Mouse (Mus musculus) CH12.LX (cell line): ENCODE measurements around the gene 4921539E11Rik. TPM values are rescaled to one million over a fixed set of nuclear protein-coding genes. Genes with fewer than 3 reads are reported as not detected.

ENCODE experiments used
- DNase-seq: peaks from one replicate; pipeline ENCODE4 v3.0.0-alpha.2; 2013; ENCODE audit errors: extremely low read depth
- H3K27ac ChIP-seq: 2 replicates; pipeline ENCODE4 v1.5.1; 2012; ENCODE audit warnings: low read depth, mild to moderate bottlenecking, control low read depth, moderate library complexity; ENCODE audit not compliant: insufficient read depth
- H3K27me3 ChIP-seq: replicated peaks from 2 replicates; pipeline ENCODE3; 2012; ENCODE audit warnings: inconsistent platforms
- H3K36me3 ChIP-seq, 2 experiments: replicated peaks in 1 of 2; 2 replicates each; pipeline versions ENCODE3 to v1.6.1; 2012; ENCODE audit warnings: inconsistent platforms in 1 of 2, low read length in 1 of 2, mild to moderate bottlenecking in 1 of 2, mixed read lengths in 1 of 2, moderate library complexity in 1 of 2; ENCODE audit not compliant: control insufficient read depth in 1 of 2, insufficient read depth in 1 of 2
- H3K4me1 ChIP-seq, 2 experiments: 2 replicates each; pipeline ENCODE4 v1.6.1; 2012; ENCODE audit warnings: inconsistent platforms in 1 of 2, moderate library complexity in 1 of 2; ENCODE audit not compliant: insufficient read depth in 2 of 2, control insufficient read depth in 1 of 2
- H3K4me2 ChIP-seq: 2 replicates; pipeline ENCODE4 v1.6.1; 2012; ENCODE audit warnings: low read depth, mild to moderate bottlenecking, control low read depth; ENCODE audit not compliant: poor library complexity, insufficient read depth, severe bottlenecking
- H3K4me3 ChIP-seq, 3 experiments: fragments of 150-350 bp in 1 of 3; sonication (generic) in 1 of 3; replicated peaks in 1 of 3; 2 replicates each; pipeline versions ENCODE3 to v1.5.1; 2011 to 2012; ENCODE audit warnings: low read depth in 2 of 3, low read length in 2 of 3, mild to moderate bottlenecking in 2 of 3, moderate library complexity in 2 of 3, control low read depth in 1 of 3, improper control_type of control experiment in 1 of 3, inconsistent platforms in 1 of 3, mixed read lengths in 1 of 3; ENCODE audit not compliant: poor library complexity in 1 of 3
- H3K79me2 ChIP-seq: replicated peaks from 2 replicates; pipeline ENCODE4 v1.6.1; 2012; ENCODE audit warnings: mild to moderate bottlenecking, moderate library complexity; ENCODE audit not compliant: control insufficient read depth, poor library complexity, insufficient read depth, severe bottlenecking; ENCODE audit errors: extremely low read depth
- H3K9ac ChIP-seq: 2 replicates; pipeline ENCODE4 v1.6.1; 2012; ENCODE audit warnings: low read depth, mild to moderate bottlenecking, control low read depth, moderate library complexity; ENCODE audit not compliant: insufficient read depth
- H3K9me3 ChIP-seq: replicated peaks from 2 replicates; pipeline ENCODE3; 2012; ENCODE audit warnings: low read length, inconsistent platforms, mixed read lengths
- BHLHE40 ChIP-seq: IDR thresholded peaks from 2 replicates; pipeline ENCODE4 v1.6.1; 2011; ENCODE audit warnings: mild to moderate bottlenecking, low read depth, low read length, improper control_type of control experiment
- CTCF ChIP-seq, 2 experiments: IDR thresholded peaks in 1 of 2; conservative IDR thresholded peaks in 1 of 2; 2 replicates each; pipeline ENCODE4 v1.5.1; 2011 to 2012; ENCODE audit warnings: low read depth in 2 of 2, low read length in 2 of 2, improper control_type of control experiment in 1 of 2, inconsistent platforms in 1 of 2, mild to moderate bottlenecking in 1 of 2, moderate library complexity in 1 of 2
- E2F4 ChIP-seq: IDR thresholded peaks from 2 replicates; pipeline ENCODE4 v1.6.1; 2011; ENCODE audit warnings: low read depth, low read length, improper control_type of control experiment; ENCODE audit not compliant: insufficient replicate concordance
- ELF1 ChIP-seq: IDR thresholded peaks from 2 replicates; pipeline ENCODE4 v1.6.1; 2014; ENCODE audit warnings: low read depth, mild to moderate bottlenecking, inconsistent platforms, low read length, improper control_type of control experiment
- EP300 ChIP-seq: IDR thresholded peaks from 2 replicates; pipeline ENCODE4 v1.6.1; 2011; ENCODE audit warnings: low read length, improper control_type of control experiment
- ETS1 ChIP-seq: conservative IDR thresholded peaks from 2 replicates; pipeline ENCODE4 v1.6.1; 2012; ENCODE audit warnings: low read depth, mild to moderate bottlenecking, inconsistent platforms, low read length, improper control_type of control experiment, moderate library complexity
- GABPA ChIP-seq: IDR thresholded peaks from 2 replicates; pipeline ENCODE4 v1.6.1; 2012; ENCODE audit warnings: low read depth, low read length, improper control_type of control experiment, inconsistent platforms; ENCODE audit not compliant: insufficient replicate concordance
- IRF4 ChIP-seq: IDR thresholded peaks from 2 replicates; pipeline ENCODE4 v1.6.1; 2014; ENCODE audit warnings: low read depth, mild to moderate bottlenecking, inconsistent platforms, low read length, improper control_type of control experiment
- JUN ChIP-seq: IDR thresholded peaks from 2 replicates; pipeline ENCODE4 v1.6.1; 2011; ENCODE audit warnings: low read depth, mild to moderate bottlenecking, low read length, improper control_type of control experiment, moderate library complexity; ENCODE audit not compliant: insufficient read depth
- KAT2A ChIP-seq: IDR thresholded peaks from 2 replicates; pipeline ENCODE4 v1.6.1; 2012; ENCODE audit warnings: low read length, improper control_type of control experiment, inconsistent platforms; ENCODE audit not compliant: insufficient replicate concordance
- MAFK ChIP-seq: IDR thresholded peaks from 2 replicates; pipeline ENCODE4 v1.6.1; 2011; ENCODE audit warnings: low read length, improper control_type of control experiment; ENCODE audit not compliant: insufficient replicate concordance
- MAZ ChIP-seq: IDR thresholded peaks from 2 replicates; pipeline ENCODE4 v1.6.1; 2012; ENCODE audit warnings: low read depth, mild to moderate bottlenecking, inconsistent platforms, low read length, improper control_type of control experiment, moderate library complexity
- MXI1 ChIP-seq: IDR thresholded peaks from 2 replicates; pipeline ENCODE4 v1.6.1; 2011; ENCODE audit warnings: mild to moderate bottlenecking, low read depth, low read length, improper control_type of control experiment
- NRF1 ChIP-seq: IDR thresholded peaks from 2 replicates; pipeline ENCODE4 v1.6.1; 2014; ENCODE audit warnings: low read depth, mild to moderate bottlenecking, inconsistent platforms, low read length, improper control_type of control experiment, moderate library complexity
- PAX5 ChIP-seq: IDR thresholded peaks from 2 replicates; pipeline ENCODE4 v1.6.1; 2012; ENCODE audit warnings: low read length, inconsistent platforms, mixed read lengths
- POLR2A ChIP-seq: IDR thresholded peaks from 2 replicates; pipeline ENCODE4 v1.6.1; 2011; ENCODE audit warnings: low read depth, mild to moderate bottlenecking, improper control_type of control experiment, low read length
- POLR2AphosphoS2 ChIP-seq: IDR thresholded peaks from 2 replicates; pipeline ENCODE4 v1.6.1; 2011; ENCODE audit warnings: low read depth, low read length, improper control_type of control experiment
- RCOR1 ChIP-seq: conservative IDR thresholded peaks from 2 replicates; pipeline ENCODE4 v1.6.1; 2012; ENCODE audit warnings: low read depth, mild to moderate bottlenecking, inconsistent platforms, low read length, improper control_type of control experiment
- SMC3 ChIP-seq: IDR thresholded peaks from 2 replicates; pipeline ENCODE4 v1.6.1; 2011; ENCODE audit warnings: low read depth, low read length, improper control_type of control experiment
- TCF12 ChIP-seq: IDR thresholded peaks from 2 replicates; pipeline ENCODE4 v1.6.1; 2014; ENCODE audit warnings: low read depth, mild to moderate bottlenecking, inconsistent platforms, low read length, improper control_type of control experiment
- USF1 ChIP-seq: IDR thresholded peaks from 2 replicates; pipeline ENCODE4 v1.6.1; 2014; ENCODE audit warnings: low read depth, mild to moderate bottlenecking, inconsistent platforms, low read length, improper control_type of control experiment
- ZC3H11A ChIP-seq: IDR thresholded peaks from 2 replicates; pipeline ENCODE4 v1.6.1; 2012; ENCODE audit warnings: low read depth, mild to moderate bottlenecking, inconsistent platforms, low read length, improper control_type of control experiment
- ZKSCAN1 ChIP-seq: IDR thresholded peaks from 2 replicates; pipeline ENCODE4 v1.6.1; 2012; ENCODE audit warnings: low read depth, inconsistent platforms, low read length, improper control_type of control experiment, borderline replicate concordance
- ZMIZ1 ChIP-seq: IDR thresholded peaks from 2 replicates; pipeline ENCODE4 v1.6.1; 2012; ENCODE audit warnings: low read depth, mild to moderate bottlenecking, inconsistent platforms, low read length, improper control_type of control experiment
- dilution Hi-C: fragments of 300-500 bp; cut with MboI; formaldehyde crosslinking; loops from 2 replicates; pipeline ENCODE4 v1.14.3; 2020; ENCODE audit warnings: low sequenced_read_pairs; ENCODE audit not compliant: extremely low pct_unique_long_range_greater_than_20kb, extremely low pct_ligation_motif_present
- in situ Hi-C: fragments of 300-500 bp; cut with MboI; formaldehyde crosslinking; loops from 3 replicates; pipeline ENCODE4 v1.14.3; 2019; ENCODE audit warnings: low sequenced_read_pairs, low pct_ligation_motif_present, low pct_unique_long_range_greater_than_20kb, mixed read lengths
- polyA plus RNA-seq: library from polyadenylated mRNA; unstranded; fragments of >175 nt; gene quantifications from 2 replicates; pipeline ENCODE4 v1.2.1, GENCODE M21; 2012; ENCODE audit warnings: low read depth; ENCODE audit not compliant: insufficient read length
- total RNA-seq, 2 experiments: library from RNA; depleted of rRNA; stranded (reverse); fragments of 300-350 nt in 1 of 2; fragments of >200 nt in 1 of 2; gene quantifications; 2 replicates each; pipeline ENCODE4 v1.2.3; 2012 to 2014

4921539E11Rik gene
- total and polyA plus RNA-seq, 3 experiments = not detected

- no peak overlapping the region for H3K9ac ChIP-seq
- H3K79me2 ChIP-seq = no peaks in the 10 kb centered on the region
- in situ Hi-C loops = no loop called here
- no peak overlapping the region for H3K4me2 ChIP-seq
- no peak for DNase-seq
- no peaks in the 10 kb centered on the region for H3K27me3 ChIP-seq
- TF ChIP-seq ZKSCAN1 (no peak), E2F4 (no peak), SMC3 (no peak), POLR2AphosphoS2 (no peak), CTCF (conservative IDR thresholded peaks at IDR 0.05 in 1 of 2, IDR thresholded peaks at IDR 0.05 in 1 of 2; ENCODE audit: low read depth in 2 of 2, low read length in 2 of 2) (no peak), JUN (no peak), MAFK (no peak), GABPA (no peak), MAZ (no peak)
- no peaks in the 10 kb centered on the region for H3K9me3 ChIP-seq
- no peak overlapping the region for H3K4me3 ChIP-seq
- dilution Hi-C loops = no loop called here
- H3K36me3 ChIP-seq = peaks cover 35 to 81% of the 10 kb centered on the region in 2 experiments
- H3K4me1 ChIP-seq = no peaks in the 10 kb centered on the region
- H3K27ac ChIP-seq = no peak overlapping the region
These were observed 87.0 kb downstream of the 4921539E11Rik start for GRCm38 (mm10) chr4:103203646-103204045.

- no peak overlapping the region for H3K9ac ChIP-seq
- dilution Hi-C loops = no loop called here
These were observed 90.6 kb downstream of the 4921539E11Rik start for GRCm38 (mm10) chr4:103200046-103200445.

More at GRCm38 (mm10) chr4:103200046-103200445, 90.6 kb downstream of the 4921539E11Rik start:
- Histone ChIP-seq H3K9me3 (no peaks in the 10 kb centered on the region), H3K79me2 (no peaks in the 10 kb centered on the region), H3K4me1 (no peaks in the 10 kb centered on the region), H3K4me3 (no peak overlapping the region), H3K27me3 (no peaks in the 10 kb centered on the region), H3K36me3 (peaks cover 32 to 78% of the 10 kb centered on the region in 2 experiments), H3K4me2 (no peak overlapping the region), H3K27ac (no peak overlapping the region)
- in situ Hi-C loops = no loop called here
- no peak for DNase-seq
- TF ChIP-seq MXI1 (no peak), KAT2A (no peak), EP300 (no peak), ZMIZ1 (no peak), BHLHE40 (no peak), SMC3 (no peak), ZKSCAN1 (no peak), NRF1 (no peak), RCOR1 (no peak), ELF1 (no peak), TCF12 (no peak), PAX5 (no peak), ETS1 (no peak), POLR2A (no peak), GABPA (no peak), IRF4 (no peak), ZC3H11A (no peak), USF1 (no peak)
